Comparison of ENCODE assay signal across 8 mouse cellular contexts in genomic region chr9:20951966-20952519, GRCm38 (mm10). TPM values are rescaled to one million over a fixed set of nuclear protein-coding genes. Genes with fewer than 3 reads are reported as not detected.
DNase-seq lines count a peak whose midpoint lies in the region; ATAC-seq and TF ChIP-seq lines count a peak whose summit lies in the region.

No protein-coding gene starts in this region.

- 0% methylated on average over 17 of the region's 17 CpGs for WGBS in hindbrain, embryonic 15.5 days
- under 1% methylated on average over 17 of the region's 17 CpGs for WGBS in neural tube, embryonic 12.5 days

- peak overlapping the region; percentile 93 for H3K4me2 ChIP-seq in hindbrain, embryonic 15.5 days
- peak overlapping the region; percentile 89 for H3K4me2 ChIP-seq in neural tube, embryonic 12.5 days (replicated peaks)

- ATAC-seq in hindbrain, embryonic 15.5 days (ENCODE audit: low FRiP score, low read depth): peak; percentile 86
- ATAC-seq in neural tube, embryonic 12.5 days (ENCODE audit: low FRiP score, low read depth): peak; percentile 89
- ATAC-seq in megakaryocyte progenitor cell, adult 5-6 weeks (replicated peaks; ENCODE audit: poor library complexity): no peak; the same call in none of the 2 replicates

- peak overlapping the region; percentile 91 for H3K27ac ChIP-seq in layer of hippocampus, adult 2 months
- H3K27ac ChIP-seq in brown adipose tissue, adult 24 weeks (replicated peaks; ENCODE audit: low read depth, low read length): peak overlapping the region; percentile 19; the same call in 1 of the 2 replicates
- peak overlapping the region; percentile 93 for H3K27ac ChIP-seq in hindbrain, embryonic 15.5 days (replicated peaks)
- H3K27ac ChIP-seq in neural tube, embryonic 12.5 days: peak overlapping the region; percentile 42

- H3K36me3 ChIP-seq in hindbrain, embryonic 15.5 days: no peaks in the 10 kb centered on the region
- no peaks in the 10 kb centered on the region; the same call in 1 of the 2 replicates for H3K36me3 ChIP-seq in neural tube, embryonic 12.5 days

- no peaks in the 10 kb centered on the region for H3K9me3 ChIP-seq in hindbrain, embryonic 15.5 days
- no peaks in the 10 kb centered on the region for H3K9me3 ChIP-seq in neural tube, embryonic 12.5 days

- DNase-seq in layer of hippocampus, adult 2 months (ENCODE audit: low spot score in 2 of 2): no peak
- no peak for DNase-seq in layer of hippocampus, postnatal 25 days (ENCODE audit: extremely low spot score in 1 of 2, low spot score in 1 of 2)
- DNase-seq in adrenal gland, postnatal 4 days (ENCODE audit: low spot score in 2 of 2): no peak
- no peak for DNase-seq in ovary, postnatal 36 days (ENCODE audit: low spot score)

- H3K4me3 ChIP-seq in layer of hippocampus, adult 2 months: peak overlapping the region; percentile 62
- peak overlapping the region; percentile 85 for H3K4me3 ChIP-seq in brown adipose tissue, adult 24 weeks (ENCODE audit: insufficient read depth, low read depth, low read length)
- H3K4me3 ChIP-seq in hindbrain, embryonic 15.5 days: peak overlapping the region; percentile 74
- H3K4me3 ChIP-seq in neural tube, embryonic 12.5 days: peak overlapping the region; percentile 83

- TF ChIP-seq CTCF in layer of hippocampus, adult 2 months (conservative IDR thresholded peaks at IDR 0.05): no peak

- H3K27me3 ChIP-seq in hindbrain, embryonic 15.5 days: no peaks in the 10 kb centered on the region
- no peaks in the 10 kb centered on the region for H3K27me3 ChIP-seq in neural tube, embryonic 12.5 days (replicated peaks)

- H3K9ac ChIP-seq in hindbrain, embryonic 15.5 days: peak overlapping the region; percentile 77
- peak overlapping the region; percentile 78 for H3K9ac ChIP-seq in neural tube, embryonic 12.5 days

- no peaks in the 10 kb centered on the region for H3K4me1 ChIP-seq in brown adipose tissue, adult 24 weeks (ENCODE audit: control insufficient read depth, insufficient read depth, insufficient read length, low read length)
- H3K4me1 ChIP-seq in hindbrain, embryonic 15.5 days (replicated peaks): peaks cover 15% of the 10 kb centered on the region
- peaks cover 15% of the 10 kb centered on the region for H3K4me1 ChIP-seq in neural tube, embryonic 12.5 days

RNA-seq across cellular contexts. Expression of gene Dnmt1, which starts 7.6 kb away (rescaled TPM):
- total RNA-seq in layer of hippocampus, adult 2 months (2021): 10 to 100 TPM; 34.5 to 36.2 TPM
- total RNA-seq in layer of hippocampus, postnatal 25 days (2021): 10 to 100 TPM; 34.6 to 36.3 TPM
- 3.5 and 7.7 TPM in 2 replicates for polyA plus RNA-seq in brown adipose tissue, adult 24 weeks (2012; ENCODE audit: insufficient read depth, insufficient read length, missing spikeins)
- 60.5 and 63.9 TPM in 2 replicates for polyA plus RNA-seq in hindbrain, embryonic 15.5 days (2015; fragmentation: Nextera tagmentation; extraction: Ambion mirVana)
- polyA plus RNA-seq in neural tube, embryonic 12.5 days (2016; fragmentation: Nextera tagmentation; extraction: Ambion mirVana): 89.4 and 92.4 TPM in 2 replicates
- total RNA-seq in megakaryocyte progenitor cell, adult 5-6 weeks (2015): 109 and 114 TPM in 2 replicates
- 222 and 314 TPM in 2 replicates for total RNA-seq in megakaryocyte progenitor cell, adult 5-6 weeks (2017)
- total RNA-seq in adrenal gland, postnatal 4 days (2021): 10 to 100 TPM; 71.8 to 89.6 TPM

RNA-seq across cellular contexts. Expression of gene S1pr2, which starts 24.5 kb away (rescaled TPM):
- 1 to 10 TPM; 1.1 to 1.6 TPM for total RNA-seq in layer of hippocampus, adult 2 months (2021)
- total RNA-seq in layer of hippocampus, postnatal 25 days (2021): 1 to 10 TPM; 2.5 to 3.6 TPM
- 1.3 and 2.6 TPM in 2 replicates for polyA plus RNA-seq in brown adipose tissue, adult 24 weeks (2012; ENCODE audit: insufficient read depth, insufficient read length, missing spikeins)
- polyA plus RNA-seq in hindbrain, embryonic 15.5 days (2015; fragmentation: Nextera tagmentation; extraction: Ambion mirVana): 8.5 and 10.8 TPM in 2 replicates
- polyA plus RNA-seq in neural tube, embryonic 12.5 days (2016; fragmentation: Nextera tagmentation; extraction: Ambion mirVana): 17.7 and 19.5 TPM in 2 replicates
- 4.7 and 5.2 TPM in 2 replicates for total RNA-seq in megakaryocyte progenitor cell, adult 5-6 weeks (2015)
- 1.8 and 2.5 TPM in 2 replicates for total RNA-seq in megakaryocyte progenitor cell, adult 5-6 weeks (2017)
- 10 to 100 TPM; 12.2 to 17.0 TPM for total RNA-seq in adrenal gland, postnatal 4 days (2021)

RNA-seq across cellular contexts. Expression of gene Mrpl4, which starts 50.5 kb away (rescaled TPM):
- 10 to 100 TPM; 63.8 to 64.6 TPM for total RNA-seq in layer of hippocampus, adult 2 months (2021)
- total RNA-seq in layer of hippocampus, postnatal 25 days (2021): 10 to 100 TPM; 60.1 to 62.4 TPM
- polyA plus RNA-seq in brown adipose tissue, adult 24 weeks (2012; ENCODE audit: insufficient read depth, insufficient read length, missing spikeins): 140 and 185 TPM in 2 replicates
- 109 and 114 TPM in 2 replicates for polyA plus RNA-seq in hindbrain, embryonic 15.5 days (2015; fragmentation: Nextera tagmentation; extraction: Ambion mirVana)
- 116 and 121 TPM in 2 replicates for polyA plus RNA-seq in neural tube, embryonic 12.5 days (2016; fragmentation: Nextera tagmentation; extraction: Ambion mirVana)
- total RNA-seq in megakaryocyte progenitor cell, adult 5-6 weeks (2015): 42.0 and 48.1 TPM in 2 replicates
- 44.1 and 50.7 TPM in 2 replicates for total RNA-seq in megakaryocyte progenitor cell, adult 5-6 weeks (2017)
- 10 to 100 TPM; 96.9 to 97.0 TPM for total RNA-seq in adrenal gland, postnatal 4 days (2021)

RNA-seq across cellular contexts. Expression of gene Eif3g, which starts 53.6 kb away (rescaled TPM):
- 100 to 1,000 TPM; 122 to 131 TPM for total RNA-seq in layer of hippocampus, adult 2 months (2021)
- total RNA-seq in layer of hippocampus, postnatal 25 days (2021): 100 to 1,000 TPM; 118 to 122 TPM
- 61.4 and 66.1 TPM in 2 replicates for polyA plus RNA-seq in brown adipose tissue, adult 24 weeks (2012; ENCODE audit: insufficient read depth, insufficient read length, missing spikeins)
- 249 and 256 TPM in 2 replicates for polyA plus RNA-seq in hindbrain, embryonic 15.5 days (2015; fragmentation: Nextera tagmentation; extraction: Ambion mirVana)
- polyA plus RNA-seq in neural tube, embryonic 12.5 days (2016; fragmentation: Nextera tagmentation; extraction: Ambion mirVana): 301 and 309 TPM in 2 replicates
- total RNA-seq in megakaryocyte progenitor cell, adult 5-6 weeks (2015): 211 and 217 TPM in 2 replicates
- total RNA-seq in megakaryocyte progenitor cell, adult 5-6 weeks (2017): 234 and 248 TPM in 2 replicates
- total RNA-seq in adrenal gland, postnatal 4 days (2021): 100 to 1,000 TPM; 177 TPM

Comparison
In these comparisons a context has a peak if more than half of its experiments do, and no peak if none do; other contexts are left out.
1. H3K27ac ChIP-seq: peak in every context shown above with its lines; median percentile 93 in hindbrain, embryonic 15.5 days; 91 in layer of hippocampus, adult 2 months; 42 in neural tube, embryonic 12.5 days; 19 in brown adipose tissue, adult 24 weeks.